Mouse (Mus musculus): Measurements from ENCODE around the gene Olfr434. TPM values are rescaled to one million over a fixed set of nuclear protein-coding genes. Genes with fewer than 3 reads are reported as not detected.
"Not testable (repeated sequence)": the region's sequence is repeated elsewhere in the genome, so short reads cannot be mapped to it uniquely, and the experiment has no call there.

Gene Olfr434
- polyA plus RNA-seq (2012; rRNA removed) = not detected in 2 replicates

DNA sequence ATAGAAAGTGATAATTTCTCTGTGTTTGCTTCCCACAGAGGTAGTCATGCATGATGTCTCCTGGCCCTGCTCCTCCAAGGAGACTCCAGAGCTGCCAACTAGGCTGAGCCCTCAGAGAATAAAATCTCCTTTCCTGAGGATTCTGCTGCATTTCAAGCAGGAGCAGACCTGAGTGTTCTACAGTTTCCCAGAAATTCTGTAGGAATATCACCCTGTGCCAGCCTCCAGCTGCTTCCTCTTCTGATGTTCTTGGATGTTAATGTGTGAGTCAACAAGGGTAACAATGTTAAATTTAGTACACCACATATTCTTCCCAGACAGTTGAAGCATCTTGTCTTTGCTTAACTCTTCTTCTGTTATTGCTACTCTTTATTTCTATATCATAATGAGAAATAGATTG is at the start of gene Olfr434:
Olfr434 (plus strand) TSS at position 149 of the 400 bp plus-strand sequence.
- not testable (repeated sequence) for DNase-seq (ENCODE audit: low read depth)

DNA sequence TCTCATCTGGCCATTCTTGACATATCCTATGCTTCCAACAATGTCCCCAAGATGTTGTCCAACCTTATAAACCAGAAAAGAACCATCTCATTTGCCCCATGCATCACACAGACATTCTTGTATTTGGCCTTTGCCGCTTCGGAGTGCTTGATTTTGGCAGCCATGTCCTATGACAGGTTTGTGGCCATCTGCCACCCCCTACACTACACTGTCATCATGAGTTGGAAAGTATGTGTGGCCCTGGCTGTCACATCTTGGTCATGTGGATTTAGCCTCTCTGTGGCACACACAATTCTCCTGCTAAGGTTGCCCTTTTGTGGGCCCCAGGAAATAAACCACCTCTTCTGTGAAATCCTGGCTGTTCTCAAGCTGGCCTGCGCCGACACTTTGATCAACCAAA is 45.6 kb upstream of the Olfr434 start:
- DNase-seq (ENCODE audit: low read depth) = no peak

DNA sequence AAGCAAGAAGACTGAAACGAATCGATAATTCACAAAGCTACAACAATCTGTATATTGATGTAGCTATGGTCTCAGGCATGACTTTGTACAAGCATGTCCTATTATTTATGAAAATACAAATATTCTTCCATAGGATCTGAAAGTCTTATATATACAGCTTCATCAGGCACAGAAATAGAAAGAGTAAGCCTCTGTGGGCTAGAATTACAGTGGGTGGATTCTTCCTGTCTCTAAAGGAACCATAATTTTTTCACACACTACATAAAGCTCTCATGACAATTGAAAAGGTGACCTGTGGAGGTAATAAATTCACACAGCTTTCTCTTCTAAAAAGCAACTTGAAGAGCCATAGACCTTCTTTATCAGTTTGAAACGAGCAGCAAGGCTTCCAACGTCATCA is 41.0 kb upstream of the Olfr434 start, which contains the start of gene Olfr13:
Olfr13 (plus strand) TSS at position 301 of the 400 bp plus-strand sequence.
- DNase-seq (ENCODE audit: low read depth) = no peak

DNA sequence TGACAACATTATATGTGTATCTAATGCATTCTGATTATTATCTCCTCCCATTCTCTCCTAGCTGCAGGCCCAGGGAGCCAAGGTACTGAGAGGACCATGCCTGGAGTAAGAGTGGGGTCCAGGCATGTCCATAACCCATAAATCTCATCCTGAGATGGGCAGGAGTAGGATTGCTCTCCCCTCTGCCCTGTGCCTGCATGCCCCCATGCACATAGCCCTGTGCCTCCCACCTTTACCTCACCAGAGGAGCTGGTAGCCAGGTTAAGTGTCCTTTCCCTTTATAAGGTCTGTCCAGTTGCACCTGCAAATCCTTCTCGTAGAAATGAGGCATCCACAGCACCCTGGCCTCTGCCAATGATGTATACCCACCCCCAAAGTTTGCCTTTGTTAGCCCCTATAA is 34.7 kb upstream of the Olfr434 start:
- DNase-seq (ENCODE audit: low read depth) = no peak

DNA sequence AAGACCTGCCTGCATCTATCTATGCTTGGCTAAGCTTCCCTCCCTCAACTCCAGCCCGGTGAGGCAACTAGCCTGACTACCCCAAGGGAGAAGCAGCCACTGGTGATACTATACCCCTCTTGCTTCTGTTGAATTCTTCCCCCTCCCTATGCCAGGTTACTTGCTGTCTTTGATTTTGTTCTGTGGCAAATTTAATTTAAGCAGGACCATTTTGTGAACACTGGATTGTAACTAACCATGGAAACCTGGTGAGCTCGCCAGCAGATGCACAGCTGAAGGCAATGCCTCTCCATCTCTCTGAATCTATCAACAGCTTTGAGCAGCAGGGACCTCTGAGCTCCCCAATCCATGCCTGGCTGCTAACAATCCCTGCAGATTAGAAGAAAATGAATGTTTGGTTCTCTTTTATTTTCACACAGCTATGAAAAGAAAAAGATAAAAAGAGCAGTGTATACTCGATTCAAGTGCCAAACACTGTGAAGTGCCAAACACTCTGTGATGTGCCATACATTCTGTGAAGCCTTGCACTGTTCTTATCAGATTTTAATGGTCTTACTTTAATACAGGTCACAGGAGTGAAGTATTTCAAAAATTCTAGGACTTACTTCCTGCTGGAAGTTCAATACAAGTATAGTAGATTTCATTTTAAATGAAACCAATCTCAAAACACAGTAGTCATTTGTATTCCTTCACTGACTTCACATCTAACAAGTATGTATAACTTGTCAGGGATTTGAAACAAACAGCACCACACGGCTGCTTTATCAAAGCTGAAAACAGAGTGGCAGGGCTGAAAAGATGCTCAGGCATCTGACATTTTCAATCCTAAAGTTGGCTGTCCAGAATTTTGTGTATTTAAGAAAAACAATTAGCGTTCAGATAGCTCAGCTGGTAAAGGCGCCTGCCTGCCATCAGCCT is 34.0 kb upstream of the Olfr434 start:
- no peak for DNase-seq (ENCODE audit: low read depth)

DNA sequence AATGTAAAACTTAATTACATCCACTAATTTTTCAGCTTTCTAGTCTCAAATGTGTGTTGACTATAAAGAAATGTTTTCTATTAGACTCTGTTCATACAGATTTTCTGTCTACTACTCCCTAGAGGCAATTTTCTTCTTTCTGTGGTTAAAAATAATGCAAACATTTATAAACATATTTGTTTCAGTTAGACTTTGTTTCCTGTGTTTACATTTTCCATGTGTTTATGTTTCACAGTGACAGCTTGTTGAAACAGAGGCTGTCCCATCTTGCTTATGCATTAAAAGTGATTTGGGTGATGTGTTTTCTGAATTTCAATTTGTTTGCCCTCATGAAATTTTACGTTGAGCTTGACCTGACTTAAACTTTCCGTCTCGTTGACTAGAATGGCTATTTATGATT is 21.8 kb upstream of the Olfr434 start:
- no peak for DNase-seq (ENCODE audit: low read depth)

DNA sequence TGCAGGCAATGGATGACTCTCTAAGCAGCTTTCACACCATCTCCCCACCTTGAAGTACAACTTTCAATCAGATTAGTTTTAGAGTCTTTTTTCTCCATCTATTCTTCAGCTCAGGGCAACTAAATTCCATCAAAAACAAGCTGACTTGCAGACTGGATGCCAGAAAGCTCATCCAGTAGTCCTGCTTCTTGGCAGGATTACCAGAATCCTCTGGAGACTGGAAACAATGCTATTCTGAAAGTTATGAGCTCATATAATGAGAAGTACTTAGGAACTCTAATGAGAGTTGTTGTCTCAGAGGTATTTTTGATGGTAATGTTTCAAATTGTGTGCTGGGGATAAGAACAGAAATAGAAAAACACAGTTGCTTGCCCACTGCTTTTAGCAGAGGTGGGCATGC is 16.0 kb upstream of the Olfr434 start, which contains the start of gene Olfr435:
Olfr435 (plus strand) TSS at position 366 of the 400 bp plus-strand sequence.
- DNase-seq (ENCODE audit: low read depth) = no peak

DNA sequence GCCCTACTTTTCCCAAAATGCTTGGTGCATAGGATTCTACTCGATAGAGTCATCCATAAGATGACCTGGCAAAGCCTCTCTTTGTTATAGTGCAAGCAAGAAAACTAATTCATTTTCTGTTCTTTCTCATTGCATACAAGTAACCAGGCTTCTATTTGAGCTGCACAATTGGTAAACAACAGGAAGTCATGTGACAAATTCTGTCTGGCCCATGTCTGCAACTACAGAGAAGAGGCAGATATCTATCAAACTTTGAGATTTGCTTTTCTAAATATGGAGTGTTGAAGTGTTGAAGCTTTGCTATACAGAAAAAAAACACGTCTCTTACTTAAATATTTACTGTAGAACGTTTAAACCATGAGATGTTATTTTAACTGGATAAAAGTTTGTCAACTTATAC is 14.7 kb upstream of the Olfr434 start:
- DNase-seq (ENCODE audit: low read depth) = no peak

DNA sequence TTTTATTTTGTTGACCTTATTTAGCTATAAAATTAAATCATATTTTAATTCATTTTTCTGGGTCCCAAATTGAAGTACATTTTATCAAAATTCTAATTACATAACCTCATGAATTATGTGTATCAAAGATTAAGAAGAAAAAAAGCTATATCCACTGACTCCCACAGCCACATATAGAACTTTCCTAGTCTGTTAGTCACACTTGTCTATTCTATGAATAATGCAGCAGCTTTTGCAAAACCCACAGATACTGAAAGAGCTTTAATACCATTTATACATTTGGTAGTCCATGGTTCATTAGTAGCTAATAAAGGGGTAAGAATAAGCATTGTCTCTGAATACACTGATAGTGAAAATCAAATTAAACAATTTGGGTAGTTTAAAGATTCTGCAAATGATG is 10.0 kb upstream of the Olfr434 start:
- DNase-seq (ENCODE audit: low read depth) = no peak

DNA sequence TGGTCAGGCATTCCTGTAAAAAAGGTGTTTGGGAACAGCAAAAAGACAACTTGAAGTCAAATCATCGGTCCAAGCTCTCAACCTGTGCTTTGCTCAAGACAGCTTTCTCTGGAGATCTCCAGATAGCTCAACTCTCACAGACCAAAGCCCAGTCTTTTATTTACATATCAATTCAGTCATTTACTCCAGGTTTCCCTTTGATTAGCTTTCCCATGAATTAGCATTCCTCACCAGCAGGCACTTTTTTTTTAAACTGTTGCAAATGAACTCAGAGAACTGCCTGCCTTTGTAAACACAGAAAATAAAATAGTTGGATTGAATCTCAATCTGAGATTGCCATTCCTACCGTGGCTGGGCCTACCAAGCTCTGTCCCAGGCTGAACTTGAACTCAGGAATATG is 7.5 kb upstream of the Olfr434 start:
- no peak for DNase-seq (ENCODE audit: low read depth)

DNA sequence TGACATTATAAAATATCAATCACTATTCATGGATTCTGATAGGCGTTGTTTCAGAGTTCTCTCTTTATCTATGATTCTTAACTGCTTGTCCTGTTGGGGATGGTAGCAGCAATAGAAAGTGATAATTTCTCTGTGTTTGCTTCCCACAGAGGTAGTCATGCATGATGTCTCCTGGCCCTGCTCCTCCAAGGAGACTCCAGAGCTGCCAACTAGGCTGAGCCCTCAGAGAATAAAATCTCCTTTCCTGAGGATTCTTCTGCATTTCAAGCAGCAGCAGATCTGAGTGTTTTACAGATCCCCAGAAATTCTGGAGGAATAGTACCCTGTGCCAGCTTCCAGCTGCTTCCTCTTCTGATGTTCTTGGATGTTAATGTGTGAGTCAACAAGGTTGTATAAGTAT is 18.4 kb downstream of the Olfr434 start, which contains the start of gene Olfr47:
Olfr47 (plus strand) TSS at position 275 of the 400 bp plus-strand sequence.
- not testable (repeated sequence) for DNase-seq (ENCODE audit: low read depth)

DNA sequence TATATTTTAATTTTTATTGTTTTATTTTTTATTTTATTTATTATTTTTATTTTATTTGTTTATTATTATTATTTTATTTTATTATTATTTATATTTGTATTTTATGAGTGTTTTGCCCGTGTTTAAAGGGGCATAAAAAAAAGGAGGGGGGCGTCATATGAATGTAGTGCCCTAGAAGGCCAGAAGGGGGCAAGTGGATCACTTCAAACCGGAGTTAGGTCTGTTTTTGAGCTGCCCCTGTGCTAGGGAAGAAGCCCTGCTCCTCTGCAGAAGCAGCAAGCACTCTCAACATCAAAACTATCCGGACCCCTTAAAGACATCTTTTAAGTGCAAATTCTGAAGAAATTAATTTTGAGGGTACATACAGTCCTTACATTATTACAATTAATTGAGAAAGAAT is 29.2 kb downstream of the Olfr434 start:
- no peak for DNase-seq (ENCODE audit: low read depth)

DNA sequence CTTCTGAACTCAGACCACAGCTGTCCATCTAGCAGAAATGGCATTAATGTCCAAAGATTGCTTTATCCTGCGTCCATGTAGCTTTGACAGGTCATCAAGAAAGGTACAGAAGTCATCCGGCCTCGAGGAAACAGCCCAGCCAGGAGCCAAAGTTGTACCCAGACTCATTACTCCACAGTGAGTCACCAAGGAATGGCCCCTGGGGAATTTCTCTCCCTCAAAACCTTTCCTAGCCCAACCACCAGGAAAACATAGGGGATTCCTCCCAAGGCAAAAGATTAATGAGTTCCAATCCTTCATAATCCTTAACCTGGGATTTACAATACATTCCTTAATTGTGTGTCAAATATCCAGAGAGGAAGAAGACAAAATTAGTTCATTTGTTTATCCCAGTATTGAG is 34.6 kb downstream of the Olfr434 start:
- DNase-seq (ENCODE audit: low read depth) = no peak

DNA sequence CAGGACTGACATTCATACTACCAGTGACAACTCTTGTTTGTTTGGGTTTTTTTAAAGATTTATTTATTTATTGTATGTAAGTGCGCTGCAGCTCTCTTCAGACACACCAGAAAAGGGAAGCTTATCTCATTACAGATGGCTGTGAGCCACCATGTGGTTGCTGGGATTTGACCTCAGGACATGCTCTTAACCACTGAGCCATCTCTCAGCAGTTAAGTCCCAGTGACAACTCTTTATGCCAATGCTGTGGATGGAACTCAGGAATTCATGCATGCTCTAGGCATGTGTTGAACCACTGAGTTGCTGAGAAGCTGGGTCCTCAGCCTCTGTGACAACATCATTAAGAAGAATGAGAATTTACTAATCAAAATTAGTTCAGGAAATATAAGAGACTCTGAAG is 40.2 kb downstream of the Olfr434 start:
- DNase-seq (ENCODE audit: low read depth) = no peak

DNA sequence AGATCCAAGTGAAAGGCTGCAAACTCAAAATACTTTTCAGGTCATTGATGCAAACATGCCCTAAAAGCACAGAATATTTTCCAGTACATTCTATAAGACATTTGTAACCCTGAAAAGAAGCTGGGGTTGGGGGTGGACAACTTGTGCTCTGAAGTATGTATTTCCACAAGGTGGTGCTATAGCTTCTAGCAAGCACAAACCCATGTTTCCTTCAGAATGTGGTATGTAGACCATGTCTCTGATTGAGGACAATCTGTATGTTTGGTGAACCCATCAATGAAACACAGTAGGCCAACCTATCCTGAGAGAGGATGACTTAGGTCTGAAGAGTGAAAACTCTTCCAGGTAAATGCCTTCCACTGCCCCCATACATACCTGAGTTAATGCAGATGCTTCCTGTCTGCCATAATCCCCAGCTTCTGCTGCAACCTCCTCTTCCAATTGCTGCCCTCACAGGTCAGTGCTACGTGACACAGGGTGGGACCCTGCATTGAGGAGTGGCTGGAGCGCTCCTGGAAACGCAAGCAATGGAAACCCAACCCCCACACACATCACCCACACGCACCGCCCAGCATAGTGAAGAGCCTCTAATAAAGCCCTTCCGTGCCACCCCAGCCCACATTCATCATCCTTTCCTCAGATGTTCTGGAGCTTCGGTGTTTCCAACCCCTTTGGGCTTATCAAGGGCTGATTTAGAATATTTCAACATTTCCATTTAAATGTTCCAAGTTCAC is 41.5 kb downstream of the Olfr434 start:
- DNase-seq (ENCODE audit: low read depth) = no peak

DNA sequence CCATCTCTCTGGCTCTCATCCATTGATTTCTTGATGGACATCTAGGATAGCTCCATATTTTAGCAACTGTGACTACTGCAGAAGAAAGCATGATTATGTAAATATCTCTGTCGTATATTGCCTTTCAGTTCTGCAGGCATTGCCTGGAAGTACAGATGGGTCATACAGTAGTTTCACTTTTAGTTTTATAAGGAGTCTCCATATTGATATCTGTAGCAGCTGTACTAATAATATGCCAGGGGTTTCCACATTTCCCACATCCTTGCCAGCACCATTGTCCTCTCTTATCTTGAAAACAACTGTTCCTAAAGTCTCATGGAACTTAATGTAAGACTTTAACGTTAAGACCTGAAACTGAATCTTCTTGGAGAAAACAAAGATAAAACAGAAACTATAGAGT is 47.9 kb downstream of the Olfr434 start:
- no peak for DNase-seq (ENCODE audit: low read depth)

DNA sequence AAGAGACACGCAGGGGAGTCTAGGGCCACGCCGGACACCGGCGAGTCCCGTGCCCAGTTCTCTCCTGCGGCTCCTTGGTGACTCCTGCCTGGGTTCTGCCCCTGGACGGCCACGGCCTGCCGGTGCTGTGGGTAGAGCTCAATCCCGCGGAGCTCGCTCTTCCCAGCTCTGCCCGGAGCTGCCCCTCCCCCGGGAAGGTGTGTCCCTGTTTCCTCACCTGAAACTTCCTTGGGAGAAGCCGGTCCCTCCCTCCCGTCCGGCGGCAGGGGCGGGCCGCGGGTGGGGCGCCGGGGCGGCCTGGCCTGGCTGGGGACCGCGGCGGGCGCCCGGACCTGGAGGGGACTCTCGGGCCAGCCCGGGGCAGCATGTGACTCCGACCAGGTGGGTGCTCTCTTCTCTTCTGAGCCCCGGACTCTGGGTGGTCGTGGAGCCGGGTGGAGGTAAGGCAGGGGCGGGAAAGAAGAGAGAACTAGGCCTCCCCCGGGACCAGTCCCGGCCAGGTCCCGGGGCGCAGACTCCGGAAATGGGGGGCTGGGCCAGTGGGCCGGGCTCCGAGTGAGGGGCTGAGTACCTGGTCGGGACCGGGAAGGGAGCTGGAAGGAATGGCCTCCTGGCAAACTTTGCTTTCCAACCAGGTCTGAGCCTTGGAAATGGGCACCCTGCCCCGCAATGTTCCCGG is 52.7 kb downstream of the Olfr434 start, which contains the start of gene Arhgef5:
Arhgef5 (plus strand) TSS at position 220 of the 679 bp plus-strand sequence.
- DNase-seq (ENCODE audit: low read depth) = no peak

DNA sequence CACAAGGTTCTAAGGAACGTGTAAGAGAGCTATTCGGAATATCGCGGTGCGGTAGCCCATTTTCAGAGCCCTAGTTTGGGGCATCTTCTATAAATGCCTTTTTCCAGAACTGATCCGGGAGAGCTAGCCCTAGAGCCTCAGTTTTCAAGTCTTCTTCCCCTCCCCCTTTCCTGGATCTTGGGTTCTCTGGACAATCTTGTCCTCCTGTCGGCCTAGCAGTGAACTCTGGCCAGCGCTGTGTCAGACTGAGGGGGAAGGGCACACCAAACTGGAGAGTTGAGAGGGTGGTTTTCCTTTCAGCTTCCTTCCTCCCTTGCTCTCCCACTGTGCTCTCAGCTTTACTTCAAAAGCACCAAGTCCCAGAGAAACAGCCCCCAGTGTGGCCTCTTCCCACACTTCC is 53.5 kb downstream of the Olfr434 start:
- no peak for DNase-seq (ENCODE audit: low read depth)

All from gonadal fat pad, adult 2 months (tissue).